Mouse (Mus musculus): Measurements from ENCODE around the gene Gm49396. TPM values are rescaled to one million over a fixed set of nuclear protein-coding genes. Genes with fewer than 3 reads are reported as not detected.
A peak's percentile ranks its signal among the peaks of the same experiment; 100 is the strongest.

Gm49396 gene
- polyA plus RNA-seq, 1 experiment from 2014 or later, result 7.7 TPM

DNA sequence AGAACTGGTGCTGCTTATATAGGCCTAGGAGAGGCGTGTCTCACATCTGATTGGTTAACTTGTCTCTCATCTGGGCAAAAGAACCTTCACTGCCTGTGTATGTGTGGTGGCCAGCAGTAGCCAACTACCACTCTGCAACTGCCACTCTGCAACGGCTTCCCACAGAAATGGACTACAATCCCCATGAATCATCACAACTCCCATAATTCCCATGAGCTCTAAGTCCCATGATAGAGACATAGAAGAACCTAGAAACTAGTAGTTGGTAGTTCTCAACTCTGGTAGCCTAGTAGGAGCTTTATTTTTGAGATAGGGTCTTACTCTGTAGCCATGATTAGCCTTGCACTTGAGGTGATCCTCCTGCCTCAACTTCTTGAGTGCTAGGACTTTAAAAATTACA, 13.3 kb upstream of the Gm49396 start:
- DNase-seq (ENCODE audit: low spot score), result no peak

DNA sequence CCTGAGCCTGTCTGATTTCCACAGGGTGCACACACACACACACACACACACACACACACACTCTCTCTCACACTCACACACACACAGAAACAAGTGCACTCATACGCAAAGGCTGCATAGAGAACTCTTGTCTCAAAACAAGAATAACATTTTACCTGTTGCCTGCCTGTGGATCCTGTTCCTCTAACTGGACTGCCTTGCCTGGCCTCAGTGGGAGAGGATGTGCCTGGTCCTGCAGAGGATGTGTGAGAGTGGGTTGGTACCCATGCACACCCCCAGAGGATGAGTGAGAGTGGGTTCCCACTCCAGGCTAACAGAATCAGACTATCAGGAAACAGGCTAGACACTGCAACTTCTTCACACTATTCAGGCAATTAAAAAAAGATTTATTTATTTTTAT, 12.5 kb upstream of the Gm49396 start:
- Histone ChIP-seq H3K36me3 (ENCODE audit: control insufficient read depth, insufficient read depth, low read length) (peaks cover 34% of the 10 kb centered on the region), H3K4me2 (ENCODE audit: low read length) (no peak overlapping the region), H3K27ac (ENCODE audit: low read depth) (no peak overlapping the region), H3K9me3 (ENCODE audit: control insufficient read depth, low read length) (no peaks in the 10 kb centered on the region), H3K27me3 (replicated peaks; ENCODE audit: control insufficient read depth, insufficient read depth, low read length) (no peaks in the 10 kb centered on the region), H3K4me3 (ENCODE audit: low read depth, low read length) (no peak overlapping the region), H3K4me1 (replicated peaks; ENCODE audit: control insufficient read depth, insufficient read depth, low read length) (peaks cover 8% of the 10 kb centered on the region), H3K9ac (ENCODE audit: low read length) (no peak overlapping the region)
- DNase-seq (ENCODE audit: low spot score) (no peak), ATAC-seq (replicated peaks; ENCODE audit: low FRiP score, low TSS enrichment, low read depth) (no peak)
- WGBS, result 96% methylated on average over 1 of the region's 1 CpGs

More for the DNA sequence above, 13.3 kb upstream of the Gm49396 start:
- Histone ChIP-seq H3K36me3 (ENCODE audit: control insufficient read depth, insufficient read depth, low read length) (peaks cover 32% of the 10 kb centered on the region), H3K4me1 (replicated peaks; ENCODE audit: control insufficient read depth, insufficient read depth, low read length) (peaks cover 8% of the 10 kb centered on the region), H3K9ac (ENCODE audit: low read length) (no peak overlapping the region), H3K4me2 (ENCODE audit: low read length) (no peak overlapping the region), H3K9me3 (ENCODE audit: control insufficient read depth, low read length) (no peaks in the 10 kb centered on the region), H3K4me3 (ENCODE audit: low read depth, low read length) (no peak overlapping the region), H3K27ac (ENCODE audit: low read depth) (no peak overlapping the region), H3K27me3 (replicated peaks; ENCODE audit: control insufficient read depth, insufficient read depth, low read length) (no peaks in the 10 kb centered on the region)
- ATAC-seq (replicated peaks; ENCODE audit: low FRiP score, low TSS enrichment, low read depth), result no peak
- 92% methylated on average over 2 of the region's 2 CpGs for WGBS

DNA sequence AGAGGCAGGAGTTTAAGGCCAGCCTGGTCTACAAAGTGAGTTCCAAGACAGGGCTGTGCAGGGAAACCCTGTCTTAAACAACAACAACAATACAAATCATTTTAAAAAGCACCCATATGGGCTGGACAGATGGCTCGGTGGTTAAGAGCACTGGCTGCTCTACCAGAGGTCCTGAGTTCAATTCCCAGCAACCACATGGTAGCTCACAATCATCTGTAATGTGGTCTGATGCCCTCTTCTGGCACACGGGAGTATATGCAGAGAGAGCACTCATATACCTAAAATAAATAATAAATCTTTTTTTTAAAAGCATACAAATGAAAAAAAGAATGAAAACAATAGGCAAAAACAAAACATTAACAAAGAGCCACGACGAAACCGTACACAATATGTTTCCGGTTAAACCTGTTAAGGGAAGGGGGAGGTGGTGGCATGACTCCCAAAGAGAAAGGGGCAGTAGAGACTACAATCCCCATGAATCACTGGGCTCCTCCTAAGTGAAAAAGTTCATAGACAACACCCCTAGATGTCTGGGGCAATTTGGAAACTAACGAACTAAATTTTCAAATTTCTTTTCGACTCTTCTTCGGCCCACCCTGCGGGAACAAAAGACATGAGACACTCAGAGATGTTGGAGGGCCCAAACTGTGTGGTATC, 11.6 kb upstream of the Gm49396 start:
- no peaks in the 10 kb centered on the region for H3K9me3 ChIP-seq (ENCODE audit: control insufficient read depth, low read length)
- H3K27me3 ChIP-seq (replicated peaks; ENCODE audit: control insufficient read depth, insufficient read depth, low read length), result no peaks in the 10 kb centered on the region
- peak overlapping the region; percentile 86 for H3K4me2 ChIP-seq (ENCODE audit: low read length)
- peaks cover 8% of the 10 kb centered on the region for H3K4me1 ChIP-seq (replicated peaks; ENCODE audit: control insufficient read depth, insufficient read depth, low read length)
- H3K27ac ChIP-seq (ENCODE audit: low read depth), result peak overlapping the region; percentile 96
- peak overlapping the region; percentile 78 for H3K4me3 ChIP-seq (ENCODE audit: low read depth, low read length)
- WGBS, result 3% methylated on average over 10 of the region's 10 CpGs
- ATAC-seq (replicated peaks; ENCODE audit: low FRiP score, low TSS enrichment, low read depth) (peak; percentile 68), DNase-seq (ENCODE audit: low spot score) (no peak)
- peaks cover 32% of the 10 kb centered on the region for H3K36me3 ChIP-seq (ENCODE audit: control insufficient read depth, insufficient read depth, low read length)
- peak overlapping the region; percentile 69 for H3K9ac ChIP-seq (ENCODE audit: low read length)

DNA sequence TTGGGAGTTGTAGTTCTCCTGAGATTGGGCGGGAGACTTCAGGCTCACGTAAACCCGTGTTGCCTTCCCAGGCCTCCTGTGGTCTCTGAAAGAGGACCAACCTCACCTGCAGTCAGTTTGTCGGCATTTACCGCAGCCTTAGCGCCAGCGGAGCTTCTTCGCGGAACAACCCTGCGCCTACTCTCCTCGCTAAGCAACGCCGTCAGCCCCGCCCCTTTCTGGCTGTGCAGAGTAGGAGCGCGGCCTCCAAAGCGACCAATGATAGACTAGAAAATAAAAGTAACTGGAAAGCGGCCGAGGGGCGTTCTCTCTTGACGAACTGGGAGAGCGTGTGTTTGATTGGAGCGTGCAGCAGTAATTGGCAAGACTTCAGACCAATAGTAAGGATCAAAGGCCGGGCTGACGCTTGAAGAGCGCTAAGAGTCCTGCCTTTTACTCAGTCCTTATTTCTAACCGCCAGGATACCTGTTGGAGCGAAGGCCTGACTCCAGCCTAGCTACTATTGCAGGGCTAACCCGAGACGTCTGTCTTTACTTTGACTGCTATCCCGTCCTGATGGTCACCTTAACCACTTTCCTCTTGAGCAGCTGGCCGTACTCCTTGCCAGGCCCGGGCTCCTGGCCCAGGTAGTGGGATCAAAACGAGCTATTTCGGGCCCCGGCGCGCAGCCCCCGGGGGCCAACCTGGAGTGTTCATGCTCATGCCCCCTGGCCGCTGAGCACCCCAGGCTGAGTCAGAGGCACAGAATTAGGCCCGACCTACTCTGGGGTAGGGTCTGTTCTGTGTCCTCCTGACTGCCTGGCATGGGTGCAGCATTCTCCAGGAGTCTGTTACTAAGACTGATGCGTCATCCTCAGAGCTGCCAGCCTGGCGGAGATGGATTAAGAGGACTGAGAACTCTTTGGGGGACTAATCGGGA, 10.8 kb upstream of the Gm49396 start, which contains the start of the genes Hspb6 and Proser3:
Hspb6 (plus strand) TSS at position 77 of the 919 bp plus-strand sequence.
Proser3 (minus strand) TSS at position 198 of the 919 bp plus-strand sequence.
- 1% methylated on average over 44 of the region's 44 CpGs for WGBS
- peak within 1 kb of the TSS; percentile 78 for H3K4me3 ChIP-seq (ENCODE audit: low read depth, low read length)
- peaks cover 34% of the 10 kb centered on the region for H3K36me3 ChIP-seq (ENCODE audit: control insufficient read depth, insufficient read depth, low read length)
- peak within 1 kb of the TSS; percentile 69 for H3K9ac ChIP-seq (ENCODE audit: low read length)
- ATAC-seq (replicated peaks; ENCODE audit: low FRiP score, low TSS enrichment, low read depth) (peak; percentile 94), DNase-seq (ENCODE audit: low spot score) (peak; percentile 98)
- H3K4me1 ChIP-seq (replicated peaks; ENCODE audit: control insufficient read depth, insufficient read depth, low read length), result peaks cover 8% of the 10 kb centered on the region
- H3K27ac ChIP-seq (ENCODE audit: low read depth), result peak within 1 kb of the TSS; percentile 96
- no peaks in the 10 kb centered on the region for H3K27me3 ChIP-seq (replicated peaks; ENCODE audit: control insufficient read depth, insufficient read depth, low read length)
- no peaks in the 10 kb centered on the region for H3K9me3 ChIP-seq (ENCODE audit: control insufficient read depth, low read length)
- H3K4me2 ChIP-seq (ENCODE audit: low read length), result peak within 1 kb of the TSS; percentile 86

DNA sequence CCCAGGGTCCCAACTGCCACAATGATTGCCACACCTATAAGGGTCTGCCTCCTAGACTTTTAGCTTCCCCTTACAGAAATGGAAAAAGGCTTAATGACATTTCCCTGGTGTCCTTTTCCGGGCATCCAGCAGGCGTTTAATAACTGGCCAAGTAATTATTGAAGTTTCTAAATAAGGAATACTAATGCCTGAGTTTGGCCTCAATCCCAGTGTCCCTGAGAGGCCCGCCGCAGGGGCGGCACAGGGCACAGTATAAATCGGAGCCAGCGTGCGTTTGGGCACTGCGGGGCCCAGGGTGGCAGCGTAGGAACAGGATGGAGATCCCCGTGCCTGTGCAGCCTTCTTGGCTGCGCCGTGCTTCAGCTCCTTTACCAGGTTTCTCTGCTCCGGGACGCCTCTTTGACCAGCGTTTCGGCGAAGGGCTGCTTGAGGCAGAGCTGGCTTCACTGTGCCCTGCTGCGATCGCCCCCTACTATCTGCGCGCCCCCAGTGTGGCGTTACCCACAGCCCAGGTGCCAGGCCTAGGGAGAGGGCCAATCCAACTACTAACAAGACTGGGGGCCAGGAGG, 10.0 kb upstream of the Gm49396 start:
- Histone ChIP-seq H3K36me3 (ENCODE audit: control insufficient read depth, insufficient read depth, low read length) (peaks cover 32% of the 10 kb centered on the region), H3K27ac (ENCODE audit: low read depth) (peak overlapping the region; percentile 96; the same call in 1 of the 2 replicates), H3K4me3 (ENCODE audit: low read depth, low read length) (peak overlapping the region; percentile 78), H3K4me2 (ENCODE audit: low read length) (peak overlapping the region; percentile 86), H3K27me3 (replicated peaks; ENCODE audit: control insufficient read depth, insufficient read depth, low read length) (no peaks in the 10 kb centered on the region), H3K4me1 (replicated peaks; ENCODE audit: control insufficient read depth, insufficient read depth, low read length) (peaks cover 8% of the 10 kb centered on the region), H3K9ac (ENCODE audit: low read length) (peak overlapping the region; percentile 69), H3K9me3 (ENCODE audit: control insufficient read depth, low read length) (no peaks in the 10 kb centered on the region)
- DNase-seq (ENCODE audit: low spot score), result peak; percentile 64
- ATAC-seq (replicated peaks; ENCODE audit: low FRiP score, low TSS enrichment, low read depth), result no peak
- 4% methylated on average over 23 of the region's 23 CpGs for WGBS

DNA sequence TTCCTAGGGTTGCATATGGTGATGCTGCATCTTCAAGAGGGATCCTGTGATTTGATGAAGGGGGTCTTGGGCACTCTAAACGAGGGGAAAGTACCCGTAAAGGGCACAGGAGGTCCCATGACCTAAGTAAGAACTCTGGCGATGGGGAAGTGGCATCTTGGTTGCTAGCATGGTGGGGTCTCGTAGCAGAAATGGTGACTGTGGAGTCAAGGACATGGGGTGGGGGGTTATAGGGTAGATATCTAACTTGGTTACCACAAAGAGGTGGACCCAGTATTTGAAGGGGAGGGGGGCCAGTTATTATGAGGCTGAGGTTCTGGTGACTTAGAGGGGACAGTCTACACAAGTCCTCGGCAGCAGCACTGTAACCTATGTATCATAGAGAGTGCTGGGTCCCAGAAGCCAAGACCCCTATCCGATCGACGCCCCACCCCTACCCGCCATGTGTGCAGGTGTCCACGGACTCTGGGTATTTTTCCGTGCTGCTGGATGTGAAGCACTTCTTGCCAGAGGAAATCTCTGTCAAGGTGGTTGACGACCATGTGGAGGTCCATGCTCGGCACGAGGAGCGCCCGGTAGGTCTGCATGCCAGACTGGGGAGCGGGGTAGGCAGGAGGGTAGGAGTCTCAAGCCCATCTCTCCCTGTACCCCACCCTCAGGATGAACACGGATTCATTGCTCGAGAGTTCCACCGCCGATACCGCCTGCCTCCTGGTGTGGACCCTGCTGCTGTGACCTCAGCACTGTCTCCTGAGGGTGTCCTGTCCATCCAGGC, 9.1 kb upstream of the Gm49396 start:
- DNase-seq (ENCODE audit: low spot score), result no peak
- 83% methylated on average over 22 of the region's 22 CpGs for WGBS

DNA sequence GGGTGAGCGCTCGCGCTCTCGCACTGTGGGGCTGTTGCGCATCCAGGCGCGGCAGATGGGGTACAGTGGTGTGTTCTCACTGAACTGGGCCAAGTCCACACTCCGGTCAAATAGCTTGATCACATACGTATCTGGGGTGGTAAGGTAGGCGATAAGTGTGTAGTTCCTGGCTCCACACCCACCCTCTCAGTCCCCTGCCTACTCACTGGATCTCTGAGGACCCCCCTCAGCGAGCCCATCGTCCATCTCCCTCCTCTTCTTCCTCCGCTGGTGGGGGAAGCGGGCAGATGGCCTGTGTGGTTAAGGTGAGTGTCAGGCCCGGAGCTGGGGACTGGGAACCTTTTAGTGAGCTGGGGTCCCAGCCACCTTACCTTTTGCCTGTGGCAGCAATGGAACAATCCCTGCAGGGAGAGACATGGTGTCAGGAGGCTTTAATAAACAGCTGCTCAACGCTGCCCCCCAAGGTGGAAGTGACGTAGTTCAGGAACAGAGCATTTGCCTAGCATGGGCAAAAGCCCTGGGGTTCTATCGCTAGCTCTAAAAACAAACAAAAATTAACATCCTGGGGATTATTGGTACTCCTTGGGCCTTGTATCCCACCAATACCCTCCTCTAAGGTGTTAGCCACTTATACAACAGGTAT, 6.1 kb upstream of the Gm49396 start:
- ATAC-seq (replicated peaks; ENCODE audit: low FRiP score, low TSS enrichment, low read depth) (no peak), DNase-seq (ENCODE audit: low spot score) (no peak)
- H3K27me3 ChIP-seq (replicated peaks; ENCODE audit: control insufficient read depth, insufficient read depth, low read length), result no peaks in the 10 kb centered on the region
- no peak overlapping the region for H3K27ac ChIP-seq (ENCODE audit: low read depth)
- H3K36me3 ChIP-seq (ENCODE audit: control insufficient read depth, insufficient read depth, low read length), result peaks cover 29% of the 10 kb centered on the region
- no peaks in the 10 kb centered on the region for H3K9me3 ChIP-seq (ENCODE audit: control insufficient read depth, low read length)
- WGBS, result 93% methylated on average over 18 of the region's 18 CpGs
- no peak overlapping the region for H3K9ac ChIP-seq (ENCODE audit: low read length)
- H3K4me3 ChIP-seq (ENCODE audit: low read depth, low read length), result no peak overlapping the region
- no peak overlapping the region for H3K4me2 ChIP-seq (ENCODE audit: low read length)
- H3K4me1 ChIP-seq (replicated peaks; ENCODE audit: control insufficient read depth, insufficient read depth, low read length), result peaks cover 16% of the 10 kb centered on the region

More for the DNA sequence above, 9.1 kb upstream of the Gm49396 start:
- ATAC-seq (replicated peaks; ENCODE audit: low FRiP score, low TSS enrichment, low read depth), result no peak
- peak overlapping the region; percentile 78; the same call in 1 of the 2 replicates for H3K4me3 ChIP-seq (ENCODE audit: low read depth, low read length)
- H3K27ac ChIP-seq (ENCODE audit: low read depth), result peak overlapping the region; percentile 96; the same call in 1 of the 2 replicates
- H3K4me2 ChIP-seq (ENCODE audit: low read length), result peak overlapping the region; percentile 86
- H3K36me3 ChIP-seq (ENCODE audit: control insufficient read depth, insufficient read depth, low read length), result peaks cover 29% of the 10 kb centered on the region
- H3K4me1 ChIP-seq (replicated peaks; ENCODE audit: control insufficient read depth, insufficient read depth, low read length), result peaks cover 15% of the 10 kb centered on the region
- no peaks in the 10 kb centered on the region for H3K9me3 ChIP-seq (ENCODE audit: control insufficient read depth, low read length)
- H3K27me3 ChIP-seq (replicated peaks; ENCODE audit: control insufficient read depth, insufficient read depth, low read length), result no peaks in the 10 kb centered on the region
- peak overlapping the region; percentile 69; the same call in 1 of the 2 replicates for H3K9ac ChIP-seq (ENCODE audit: low read length)
